Mouse (Mus musculus): ENCODE results near the gene Slc38a10. TPM values are rescaled to one million over a fixed set of nuclear protein-coding genes. Genes with fewer than 3 reads are reported as not detected.
A peak's percentile ranks its signal among the peaks of the same experiment; 100 is the strongest.

Gene Slc38a10
- total RNA-seq (2021), result 10 to 100 TPM; 66.0 to 82.7 TPM
- long read RNA-seq, experiment 1, full-length matches to known transcripts, result 39 of 121 reads
- long read RNA-seq, experiment 1, partial matches to known transcripts, result 20 of 121 reads
- long read RNA-seq, experiment 1, other reads (novel, unspliced or antisense), result 62 of 121 reads
- long read RNA-seq, experiment 2, full-length matches to known transcripts, result 22 of 77 reads
- long read RNA-seq, experiment 2, partial matches to known transcripts, result 9 of 77 reads
- long read RNA-seq, experiment 2, other reads (novel, unspliced or antisense), result 46 of 77 reads

DNA sequence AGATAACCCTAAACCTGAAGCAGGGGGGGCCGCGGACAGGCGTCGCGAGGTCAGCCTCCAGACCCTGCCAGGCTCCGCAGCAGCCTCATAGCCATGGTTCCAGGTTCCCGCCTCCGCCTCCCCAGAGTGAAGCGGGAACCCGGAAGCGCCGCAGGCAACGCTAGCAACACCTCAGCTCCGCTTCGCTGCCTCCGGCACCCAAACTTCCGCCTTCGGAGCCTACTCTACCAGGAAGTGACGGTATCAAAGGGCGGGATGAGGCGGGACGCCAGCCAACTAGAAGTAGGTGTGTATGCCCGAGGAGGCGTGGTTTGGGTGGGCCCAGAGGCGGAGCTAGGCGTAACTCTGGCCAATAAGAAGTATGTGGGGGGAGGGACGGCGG is at the start of gene Slc38a10:
TSS of gene Slc38a10 (minus strand) at position 234 of the 382 bp plus-strand sequence.
- DNase-seq, result peak; percentile 100

DNA sequence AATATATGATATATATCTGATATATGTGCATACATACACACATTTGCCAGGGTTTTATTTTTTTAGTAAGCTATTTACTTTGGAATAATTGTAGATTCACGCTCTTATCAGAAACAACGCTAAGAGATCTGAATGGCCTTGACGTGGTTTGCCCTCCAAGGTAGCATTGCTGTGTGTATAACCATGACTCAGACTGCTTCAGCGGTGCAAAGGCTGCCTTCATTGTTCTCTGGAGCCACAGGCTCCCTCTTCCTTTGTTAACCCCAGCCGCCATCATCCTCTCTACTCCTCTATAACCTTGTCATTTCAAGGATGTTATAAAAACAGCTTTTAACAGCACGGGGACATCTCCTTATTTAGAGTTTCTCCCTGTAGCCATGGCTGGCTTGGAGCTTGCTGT is 49.5 kb upstream of the Slc38a10 start:
- no peak for DNase-seq

DNA sequence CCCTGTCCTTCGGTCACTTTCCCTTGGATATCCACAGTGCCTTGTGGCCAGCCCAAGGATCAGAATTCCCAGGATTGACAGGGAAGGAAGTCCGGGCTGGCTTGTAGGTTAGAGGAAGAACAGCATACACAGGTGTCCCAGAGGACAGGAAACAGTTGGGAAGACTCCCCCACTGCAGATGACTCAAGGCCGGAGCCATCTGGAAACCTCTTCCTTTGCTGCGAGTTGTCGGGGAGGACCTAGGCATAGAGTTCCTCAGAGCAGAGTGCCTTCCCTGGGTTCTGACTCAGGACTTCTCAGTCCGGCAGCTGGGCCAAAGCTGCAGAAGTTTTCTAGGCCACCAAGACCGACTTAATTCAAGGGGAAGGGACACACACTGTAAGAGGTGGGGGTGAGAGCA is 48.6 kb upstream of the Slc38a10 start:
- DNase-seq, result no peak

DNA sequence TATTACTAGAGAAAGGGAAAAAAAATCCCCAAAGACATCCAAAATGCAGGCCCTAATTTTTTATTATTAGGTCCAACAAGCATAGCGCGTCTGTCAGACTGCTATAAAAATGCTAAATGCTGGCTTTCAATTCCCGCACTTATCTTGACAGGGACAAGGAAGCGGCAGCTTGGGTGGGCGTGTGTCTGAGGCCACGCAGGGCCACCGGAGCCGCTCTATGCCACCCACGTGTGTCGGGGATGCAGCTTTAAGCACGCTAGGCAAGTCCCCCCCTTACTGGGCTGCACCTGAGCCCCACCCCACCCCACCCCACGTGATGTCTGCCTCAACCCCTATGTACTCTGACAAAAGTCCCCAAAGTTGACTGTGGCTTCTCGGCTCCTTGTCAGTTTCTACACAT is 47.7 kb upstream of the Slc38a10 start:
- DNase-seq, result no peak

DNA sequence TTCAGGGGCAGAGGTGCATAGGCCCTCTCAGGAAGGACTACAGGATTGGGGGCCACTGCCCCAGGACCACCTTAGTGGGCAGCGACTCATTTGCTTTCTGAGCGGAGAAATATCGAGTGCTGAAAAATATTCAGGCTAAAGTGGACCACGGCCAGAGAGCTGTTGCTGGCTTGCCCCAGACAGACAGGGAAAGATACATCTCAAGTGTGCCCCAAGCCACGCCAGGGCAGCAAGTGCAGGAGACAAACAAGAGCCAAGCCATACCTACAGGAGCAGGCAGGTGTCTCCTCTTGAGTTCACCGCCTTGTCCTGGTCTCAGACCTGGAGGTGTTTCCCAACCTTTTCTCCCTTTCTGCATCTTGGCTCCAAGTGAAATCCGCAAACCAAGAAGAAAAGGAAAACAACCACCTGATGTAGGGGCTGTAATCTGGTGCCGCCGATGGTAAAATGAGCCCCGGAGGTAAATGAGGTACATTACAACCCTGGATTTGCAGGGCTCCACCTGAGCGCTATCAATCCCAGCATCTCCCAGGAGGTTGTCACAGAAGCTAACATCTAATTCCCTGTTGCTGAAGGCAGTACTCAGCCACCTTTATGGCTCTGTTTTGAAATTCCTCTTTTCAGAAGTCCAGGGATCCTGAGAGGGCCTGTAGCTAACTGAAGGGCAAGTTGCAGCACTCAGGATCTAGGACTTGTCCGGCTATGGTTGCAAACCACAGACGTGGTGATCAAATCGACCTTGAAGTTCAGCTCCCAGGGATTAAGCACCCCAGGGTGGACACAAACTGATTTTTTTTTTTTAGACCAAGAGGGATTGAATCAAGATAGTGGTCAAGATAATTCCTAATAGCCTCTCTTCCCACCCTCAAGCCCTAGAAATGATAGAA is 39.6 kb upstream of the Slc38a10 start:
- DNase-seq, result no peak

DNA sequence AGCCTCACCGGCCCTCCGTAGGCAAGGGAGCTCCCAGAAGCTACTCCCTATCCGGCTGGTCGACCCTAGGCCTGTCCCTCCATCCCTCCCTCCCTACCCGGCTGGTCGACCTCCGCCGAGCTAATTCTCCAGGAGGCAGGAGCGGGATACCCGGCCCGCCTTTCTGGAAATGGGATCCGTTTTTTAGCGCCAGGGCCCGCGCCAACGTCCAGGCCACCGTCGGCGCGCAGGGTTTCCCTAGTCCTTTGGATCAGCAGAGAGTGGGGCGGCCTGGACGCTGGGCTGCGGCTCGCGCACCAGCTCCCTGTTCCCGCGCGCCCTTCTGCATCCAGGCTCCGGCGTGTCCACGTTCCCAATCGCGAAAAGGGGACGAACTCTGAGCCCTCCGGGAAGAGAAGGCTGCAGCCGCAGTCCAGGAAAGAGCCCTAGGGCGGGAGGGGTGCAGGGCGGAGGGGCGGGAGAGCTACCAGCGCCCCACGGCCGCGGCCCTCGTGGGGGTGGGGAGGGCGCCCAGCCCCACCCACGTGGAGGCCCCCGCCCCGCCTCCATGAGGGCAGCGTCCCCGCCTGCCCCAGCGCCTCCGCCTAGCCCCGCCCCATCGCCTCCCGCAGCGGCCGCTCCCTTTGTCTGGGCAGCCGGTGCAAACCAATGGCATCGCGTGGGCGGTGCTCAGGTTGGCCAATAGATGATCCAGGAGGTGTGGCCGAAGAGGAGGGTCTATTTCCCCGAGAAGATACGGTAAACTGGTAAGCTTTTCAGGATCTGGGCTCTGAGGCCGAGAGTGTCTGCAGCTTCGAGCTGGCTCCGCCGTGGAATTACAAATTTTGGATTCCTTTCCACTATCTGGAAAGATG is 38.5 kb upstream of the Slc38a10 start:
- DNase-seq, result peak; percentile 97

DNA sequence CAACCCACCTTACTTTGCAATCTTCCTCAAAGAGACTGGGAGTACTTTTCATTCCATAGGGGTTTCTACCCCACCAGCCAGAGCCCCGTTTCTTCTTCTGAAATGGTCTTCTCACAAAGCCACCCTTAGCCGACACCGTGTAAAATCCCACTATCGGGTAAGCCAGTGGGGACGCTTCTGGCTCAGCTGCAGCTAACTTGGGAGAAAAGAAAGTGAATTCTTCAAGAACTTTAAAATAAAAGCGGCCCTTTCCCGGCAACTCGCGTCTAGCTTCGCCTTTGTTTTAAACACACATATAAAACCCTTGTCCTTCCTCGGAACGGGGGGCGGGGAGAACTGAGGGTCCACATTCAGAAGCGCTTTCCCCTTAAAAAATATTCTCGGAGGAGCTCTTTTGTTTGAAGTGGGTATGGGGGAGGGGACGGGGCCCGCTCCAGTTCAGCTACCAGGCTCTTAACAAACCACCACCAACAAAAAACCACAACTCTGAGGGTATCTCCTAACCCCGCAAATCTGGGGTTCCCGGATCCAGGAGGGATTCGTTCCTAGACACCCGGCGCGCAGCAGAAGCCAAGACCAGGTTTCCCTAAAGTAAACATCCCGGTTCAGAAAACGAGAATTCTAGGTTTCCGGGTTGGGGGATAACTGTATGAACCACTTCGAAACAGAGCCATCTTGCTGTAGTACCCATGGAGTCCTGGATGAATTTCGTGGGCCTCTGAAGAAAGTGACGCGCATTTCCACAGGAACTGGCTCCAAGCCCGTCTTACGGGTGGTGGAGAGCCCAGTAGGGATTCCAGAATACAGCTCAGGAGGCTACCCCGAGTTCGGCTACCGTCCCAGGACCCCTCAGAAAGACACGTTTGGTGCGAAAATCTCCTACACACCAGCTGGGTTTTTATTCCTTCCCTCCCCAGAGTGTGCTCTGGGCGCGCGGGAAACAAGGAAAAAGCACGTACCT is 37.6 kb upstream of the Slc38a10 start:
- peak; percentile 73 for DNase-seq

DNA sequence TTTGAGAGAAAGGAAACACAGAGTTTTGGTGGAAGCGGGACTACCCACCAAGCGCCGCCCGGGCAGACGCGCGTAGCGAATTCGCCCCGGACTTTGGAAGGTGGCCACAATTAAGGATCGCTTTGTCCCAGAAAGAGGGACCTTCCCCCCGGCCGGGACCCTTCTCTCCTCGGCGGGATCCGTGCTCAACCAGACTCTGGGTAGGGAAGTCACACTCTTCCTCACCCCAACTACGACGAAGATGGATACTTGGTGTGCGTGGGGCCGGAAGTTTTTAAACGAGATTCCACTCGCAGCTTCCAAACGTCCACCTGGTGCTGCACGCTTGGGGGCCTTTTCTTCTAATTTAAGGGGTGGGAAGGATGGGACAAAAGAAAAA is 36.9 kb upstream of the Slc38a10 start:
- DNase-seq, result peak; percentile 58

DNA sequence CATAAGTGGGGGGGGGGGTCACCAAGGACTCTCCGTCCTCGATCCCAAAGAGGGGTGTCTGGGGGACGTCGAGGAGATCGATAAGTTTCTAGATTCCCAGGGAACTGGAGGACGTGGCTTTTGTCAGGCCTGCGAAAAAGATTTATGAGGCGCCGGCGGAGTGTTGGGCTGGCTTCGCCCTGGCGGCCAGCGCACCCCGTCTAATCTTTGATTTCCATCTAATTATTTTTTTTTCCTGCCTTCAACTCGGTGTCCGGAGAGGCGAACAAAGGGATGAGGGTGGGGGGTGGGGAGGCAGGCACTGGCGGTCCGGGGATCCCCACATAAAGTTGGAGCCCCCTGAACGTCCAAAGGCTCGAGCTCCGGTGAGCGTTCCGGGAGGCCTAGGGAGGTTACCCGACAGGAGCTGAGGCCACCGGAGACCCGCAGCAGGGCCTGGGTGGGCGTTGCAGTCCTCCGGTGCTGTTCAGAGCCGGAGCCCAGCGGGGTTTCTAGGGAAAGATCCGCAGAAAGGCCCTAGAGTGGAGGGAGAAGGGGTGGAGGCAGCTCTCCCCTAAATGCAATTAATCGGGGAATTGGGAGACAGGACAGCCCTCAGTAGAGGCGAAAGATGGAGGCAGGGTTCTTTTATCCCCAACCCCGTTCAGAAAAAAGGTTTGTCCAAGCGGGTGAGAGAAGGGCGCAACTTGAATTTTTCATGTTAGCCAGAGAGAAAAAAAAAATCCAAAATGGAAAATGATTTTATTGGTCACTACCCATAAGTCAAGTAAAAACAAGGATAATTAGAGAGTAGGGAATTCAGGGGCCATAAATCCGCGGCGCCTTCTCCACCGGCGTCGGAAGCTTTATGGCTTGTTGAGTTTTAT is 36.3 kb upstream of the Slc38a10 start:
- no peak for DNase-seq

DNA sequence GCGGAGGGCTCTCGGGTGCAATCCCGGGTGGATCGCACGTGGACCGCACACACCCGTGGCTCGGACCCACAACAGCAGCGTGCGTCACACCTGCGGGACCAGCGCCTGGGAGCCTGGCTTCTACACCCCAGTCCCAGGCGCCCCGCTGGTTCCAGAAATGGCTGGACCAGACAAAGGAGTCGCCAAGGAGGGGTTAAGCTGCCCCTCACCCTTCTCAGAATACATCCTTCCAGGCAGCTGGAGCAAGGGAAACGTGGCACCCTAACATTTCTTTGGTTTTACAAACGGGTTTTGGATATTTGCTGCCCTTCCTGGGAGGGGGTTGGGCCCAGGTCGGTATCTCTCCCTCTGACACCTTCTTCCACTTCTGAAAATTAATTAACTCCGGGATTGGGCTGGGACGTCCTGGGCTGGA is 35.7 kb upstream of the Slc38a10 start:
- DNase-seq, result no peak

DNA sequence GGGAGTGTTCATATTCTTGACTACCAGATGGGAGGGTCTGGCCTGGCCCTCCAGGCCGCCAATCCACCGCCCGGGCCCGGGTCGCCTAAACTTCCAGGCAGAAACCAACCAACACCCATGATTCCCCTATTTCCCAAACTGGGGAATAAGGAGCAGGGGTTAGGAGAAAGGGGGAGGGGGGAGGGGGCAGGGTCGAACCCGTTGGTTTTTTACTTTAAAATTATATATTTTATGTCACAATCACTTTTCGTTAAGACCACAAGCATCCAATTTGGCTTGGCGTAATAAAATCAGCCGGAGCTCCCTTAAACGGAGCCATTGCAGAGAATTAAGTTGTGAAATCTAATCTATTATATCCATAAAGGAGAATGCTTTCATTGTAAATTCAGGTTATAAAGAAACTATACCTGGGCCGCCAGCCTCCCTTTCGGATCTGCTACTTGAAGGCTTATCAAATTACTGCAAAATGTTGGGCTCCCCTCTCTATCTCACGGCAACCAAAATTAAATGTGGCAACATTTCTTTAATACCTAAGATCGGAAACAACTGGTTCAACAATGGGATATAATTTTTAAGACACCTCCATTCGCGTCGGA is 35.1 kb upstream of the Slc38a10 start:
- DNase-seq, result no peak

DNA sequence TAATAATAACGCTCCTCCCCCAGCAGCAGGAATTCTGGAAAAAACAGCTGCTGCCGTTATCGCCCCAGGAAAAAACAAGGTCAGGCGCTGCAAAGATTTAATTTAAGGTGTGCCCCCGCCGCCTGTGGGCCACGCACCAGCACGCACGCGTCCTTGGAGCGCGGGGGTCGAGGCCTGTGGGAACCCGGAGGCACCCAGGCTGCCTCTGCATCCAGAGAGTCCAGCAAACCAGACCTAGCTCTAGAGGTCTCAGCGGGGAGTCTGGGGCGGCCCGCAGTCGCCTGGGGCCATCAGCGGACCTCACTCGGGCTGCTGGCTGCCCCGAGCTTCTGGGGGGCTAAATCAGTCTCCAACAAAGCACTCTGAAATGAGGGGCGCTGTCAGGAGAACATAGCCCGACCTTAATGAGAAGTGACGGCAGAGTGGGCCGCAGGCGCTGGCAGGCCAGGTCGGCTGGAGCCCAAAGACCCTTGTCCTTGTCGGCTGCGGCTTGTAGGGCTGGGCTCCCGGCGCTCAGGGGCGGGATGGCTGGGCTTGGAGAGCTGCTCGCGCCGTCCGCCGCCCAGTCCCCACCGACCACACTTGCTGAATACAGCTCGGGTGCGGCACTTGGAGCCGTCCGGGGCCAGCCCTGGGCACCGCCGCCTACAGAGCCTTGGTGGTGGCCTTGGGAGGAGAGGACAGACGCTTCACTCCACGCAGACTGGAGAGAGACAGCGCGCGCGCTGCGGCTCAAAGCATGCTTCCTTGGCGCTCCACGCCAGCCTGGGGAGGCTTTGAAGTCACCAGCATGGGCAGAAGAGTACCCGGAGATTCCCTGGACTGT is 34.4 kb upstream of the Slc38a10 start:
- DNase-seq, result peak; percentile 55

DNA sequence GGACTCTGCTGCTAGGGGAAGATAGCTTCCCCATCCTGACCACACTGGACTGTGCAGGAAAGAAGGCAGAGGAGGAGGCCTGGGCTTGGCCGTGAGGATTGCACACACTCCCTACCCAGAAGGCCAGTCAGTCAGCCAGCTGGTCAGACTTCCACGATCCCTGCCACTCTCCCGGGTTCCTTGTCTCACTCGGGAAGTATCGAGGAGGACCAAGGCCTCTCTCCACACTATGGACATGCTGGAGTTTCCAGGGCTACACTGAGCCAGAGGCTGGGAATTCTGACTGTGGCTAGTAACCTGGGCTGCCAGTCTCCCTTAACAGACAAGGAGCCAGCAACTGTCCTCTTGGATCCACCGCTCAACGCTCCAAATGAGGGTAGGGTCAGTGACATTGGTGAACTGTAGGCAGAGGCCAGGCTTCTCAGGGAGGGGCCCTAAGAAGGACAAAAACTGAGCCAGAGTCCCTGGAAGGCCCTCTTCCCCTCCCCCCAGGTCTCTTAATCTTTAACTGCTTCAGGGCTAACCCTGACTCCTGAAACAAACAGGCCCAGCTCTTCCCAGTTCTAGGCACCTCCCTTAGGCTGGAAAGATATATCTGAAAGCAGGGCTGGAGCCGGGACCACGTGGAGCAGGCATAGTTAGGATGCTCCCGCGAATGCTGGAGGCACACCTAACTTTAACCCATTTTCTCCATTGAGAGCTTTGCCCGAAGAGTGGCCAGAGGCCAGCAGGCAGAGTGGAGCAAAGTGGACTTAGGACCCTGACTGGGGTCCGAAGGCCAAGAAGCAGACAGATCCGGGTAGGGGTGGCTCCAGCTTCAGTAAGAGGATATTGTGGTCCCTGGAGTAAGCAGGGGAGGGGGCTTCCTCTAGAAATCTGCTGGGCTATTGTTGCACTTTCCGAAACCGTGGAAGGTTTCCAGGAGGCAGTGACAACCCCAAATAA is 33.5 kb upstream of the Slc38a10 start:
- no peak for DNase-seq

DNA sequence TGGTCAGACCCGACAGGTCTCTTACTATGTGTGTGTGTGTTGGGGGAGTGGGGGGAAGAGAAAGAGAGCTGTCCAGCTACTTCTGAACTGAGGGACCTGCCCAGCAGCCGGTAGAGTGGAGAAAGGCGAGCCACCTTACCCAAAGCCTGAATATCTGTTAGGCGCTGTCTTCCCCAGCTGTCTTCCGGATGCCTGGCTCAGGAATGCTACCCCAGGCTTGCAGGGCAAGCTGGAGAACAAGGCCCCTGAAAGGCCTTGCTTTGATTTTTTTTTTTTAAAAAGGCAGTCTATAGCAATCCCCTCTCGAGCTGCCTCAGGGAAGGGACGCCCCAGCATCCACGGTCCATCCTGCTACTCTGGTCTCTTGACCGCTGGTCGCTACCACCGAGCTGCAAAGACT is 32.6 kb upstream of the Slc38a10 start:
- DNase-seq, result no peak

DNA sequence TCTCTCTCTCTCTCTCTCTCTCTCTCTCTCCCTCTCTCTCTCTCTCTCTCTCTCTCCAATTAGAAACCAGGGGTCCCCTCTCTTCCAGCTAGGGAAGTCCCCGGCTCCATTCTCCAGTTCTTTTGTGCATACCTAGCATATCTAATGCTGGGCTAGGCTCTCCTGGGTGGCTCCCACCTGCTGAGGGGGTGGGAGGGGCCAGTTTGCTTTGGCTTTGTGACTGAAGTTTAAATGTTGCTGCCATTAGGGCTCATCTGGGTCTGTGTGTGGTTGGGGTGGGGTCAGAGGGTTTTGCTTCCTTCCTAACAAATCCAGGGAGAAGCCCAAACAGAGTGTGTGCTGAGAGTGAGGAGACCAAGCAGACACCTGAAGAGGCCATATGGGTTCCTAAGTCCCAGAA is 32.0 kb upstream of the Slc38a10 start:
- no peak for DNase-seq

DNA sequence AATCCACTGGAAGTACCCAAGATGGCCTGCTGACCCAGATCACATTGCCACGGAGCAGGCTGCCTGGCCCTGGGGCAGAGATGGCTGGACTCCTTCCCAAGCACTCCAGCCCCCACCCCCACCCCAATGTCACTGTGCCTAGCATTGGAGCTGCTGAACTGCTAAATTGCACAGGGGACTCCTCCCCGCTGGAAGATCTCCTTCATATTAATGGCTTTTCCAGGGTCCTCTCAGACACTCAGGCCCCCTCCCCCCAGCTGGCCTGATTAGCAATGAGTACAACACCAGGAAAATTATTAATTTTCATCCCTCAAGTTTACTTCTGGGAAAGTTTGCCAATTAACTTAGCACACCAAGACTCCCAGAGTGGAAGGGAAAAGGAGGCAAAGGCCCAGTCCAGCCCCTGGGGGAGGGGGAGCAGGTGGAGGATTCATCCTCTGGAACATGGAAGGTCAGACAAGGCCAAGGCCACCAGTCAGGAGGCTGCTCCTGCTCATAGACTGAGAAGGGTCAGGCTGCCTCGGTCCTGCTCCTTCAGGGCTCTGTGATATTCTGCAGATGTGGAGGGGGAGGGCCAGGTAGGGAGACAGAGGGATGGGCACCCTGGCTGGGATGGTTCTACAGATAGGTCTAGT is 31.4 kb upstream of the Slc38a10 start:
- no peak for DNase-seq

DNA sequence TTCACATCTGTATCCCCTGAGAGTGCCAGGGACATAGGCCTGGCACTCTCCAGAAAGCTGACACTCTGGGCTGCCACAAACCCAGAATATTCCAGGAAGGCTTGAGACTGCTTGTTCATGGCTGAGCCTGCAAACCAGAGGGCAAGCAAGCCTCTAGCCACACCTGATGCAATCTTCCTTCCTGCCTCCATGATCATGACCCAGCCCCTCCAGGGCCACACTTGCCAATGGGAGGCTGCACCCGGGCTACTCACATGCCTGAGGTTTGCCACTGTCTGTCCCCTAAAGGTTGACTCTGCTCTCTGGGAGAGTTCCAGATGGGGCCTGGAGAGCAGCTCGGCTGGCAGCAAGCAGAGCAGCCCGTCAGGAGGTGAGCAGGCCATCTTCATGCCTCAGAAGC is 30.2 kb upstream of the Slc38a10 start:
- DNase-seq, result no peak

DNA sequence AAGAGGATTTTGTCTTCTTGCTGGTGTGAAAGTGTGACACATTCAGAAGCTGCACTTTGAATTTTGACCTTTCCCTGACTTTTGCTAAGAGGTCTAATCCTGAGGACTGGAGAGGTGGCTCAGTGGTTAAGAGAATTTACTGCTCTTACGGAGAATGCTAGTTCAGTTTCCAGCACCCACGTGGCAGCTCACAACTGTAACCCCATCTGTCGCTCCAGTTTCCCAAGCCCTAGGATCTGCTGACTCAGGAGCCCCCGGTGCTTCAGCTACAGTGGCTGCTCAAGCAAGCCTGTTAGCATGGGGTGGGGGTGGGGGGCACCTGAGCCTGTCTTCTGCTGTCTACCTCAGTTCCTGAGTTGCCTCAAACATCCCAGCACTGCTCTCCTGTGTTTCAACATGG is 28.2 kb upstream of the Slc38a10 start:
- no peak for DNase-seq

Data from gastrocnemius, postnatal 10 days (tissue).